Mouse (Mus musculus): Measurements from ENCODE around the gene Rps6kb2. TPM values are rescaled to one million over a fixed set of nuclear protein-coding genes. Genes with fewer than 3 reads are reported as not detected.

Rps6kb2 gene
- polyA plus RNA-seq, 1 experiment from 2014 or later, result 32.8 TPM

DNA sequence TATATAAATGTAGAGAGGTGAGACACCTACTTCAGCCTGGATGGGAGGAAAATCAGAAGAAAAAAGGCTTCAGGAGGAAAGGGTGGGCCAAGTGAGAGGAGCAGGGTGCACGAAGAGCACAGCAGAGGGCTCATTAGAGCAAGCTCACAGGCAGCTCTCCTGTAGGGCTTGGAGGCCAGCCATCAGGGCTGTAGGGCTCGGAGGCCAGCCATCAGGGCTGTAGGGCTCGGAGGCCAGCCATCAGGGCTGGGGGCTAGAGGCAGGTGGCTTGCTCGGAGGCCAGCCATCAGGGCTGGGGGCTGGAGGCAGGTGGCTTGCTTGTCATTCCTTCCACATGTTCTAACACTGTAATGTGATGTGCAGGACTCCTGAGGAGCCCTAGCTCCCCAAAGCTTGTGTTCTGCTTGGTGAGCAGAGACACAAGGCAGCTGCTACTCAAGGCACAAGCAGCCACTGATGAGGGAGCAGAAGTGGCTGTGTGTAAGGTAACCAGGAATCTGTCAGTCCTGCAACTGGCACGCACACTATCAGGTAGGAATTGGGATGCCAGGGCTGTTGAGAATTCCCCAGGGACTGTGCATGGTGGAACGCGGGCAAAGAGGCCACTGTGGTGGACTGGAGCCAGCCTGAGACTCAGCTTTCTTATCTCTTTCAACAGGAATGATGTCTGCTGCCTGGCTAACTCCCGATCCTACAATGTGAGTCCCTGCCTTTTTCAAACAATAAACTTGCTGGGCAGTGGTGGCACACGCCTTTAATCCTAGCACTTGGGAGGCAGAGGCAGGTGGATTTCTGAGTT lies 3.7 kb upstream of the Rps6kb2 start:
- no peak for ATAC-seq (ENCODE audit: insufficient read depth)
- H3K4me1 ChIP-seq (replicated peaks), result peaks cover 74% of the 10 kb centered on the region
- H3K4me3 ChIP-seq (replicated peaks), result no peak overlapping the region
- WGBS (ENCODE audit: insufficient replicate concordance), result 63% methylated on average over 9 of the region's 9 CpGs
- no peak overlapping the region for H3K9ac ChIP-seq
- H3K27me3 ChIP-seq, result peaks cover 3% of the 10 kb centered on the region; the same call in 1 of the 2 replicates
- no peak overlapping the region for H3K27ac ChIP-seq (replicated peaks)
- 0 out of 2 replicates have a peak, but pooled peaks cover under 1% of the 10 kb centered on the region for H3K36me3 ChIP-seq (replicated peaks)
- H3K4me2 ChIP-seq, result no peak overlapping the region
- no peaks in the 10 kb centered on the region for H3K9me3 ChIP-seq (replicated peaks)

DNA sequence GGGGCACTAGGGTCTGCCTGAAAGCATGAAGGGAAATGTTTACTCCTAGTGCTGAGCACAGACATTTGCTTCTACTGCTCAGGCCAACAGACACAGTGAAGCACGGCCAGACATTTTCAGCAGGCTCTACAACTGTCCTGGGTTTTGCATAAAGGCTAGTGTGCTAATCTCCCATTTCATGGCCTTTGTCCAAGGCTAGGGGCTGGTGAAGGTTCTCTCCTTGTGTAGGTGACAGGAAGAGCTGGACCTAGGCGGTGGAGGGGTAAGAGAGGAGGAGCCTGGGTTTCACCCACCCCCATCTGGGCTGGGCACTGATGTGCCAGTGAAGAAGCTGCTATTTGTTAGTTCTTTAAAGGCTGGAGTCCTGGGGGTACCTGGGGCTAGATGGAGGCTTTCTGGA lies 1.6 kb upstream of the Rps6kb2 start:
- Histone ChIP-seq H3K4me1 (replicated peaks) (peaks cover 64% of the 10 kb centered on the region), H3K4me3 (replicated peaks) (no peak overlapping the region), H3K4me2 (no peak overlapping the region), H3K36me3 (replicated peaks) (peaks cover 19% of the 10 kb centered on the region), H3K9ac (no peak overlapping the region), H3K27ac (replicated peaks) (peak overlapping the region; percentile 74), H3K9me3 (replicated peaks) (no peaks in the 10 kb centered on the region), H3K27me3 (no peaks in the 10 kb centered on the region)
- ATAC-seq (ENCODE audit: insufficient read depth), result no peak
- WGBS (ENCODE audit: insufficient replicate concordance), result 56% methylated on average over 2 of the region's 2 CpGs

DNA sequence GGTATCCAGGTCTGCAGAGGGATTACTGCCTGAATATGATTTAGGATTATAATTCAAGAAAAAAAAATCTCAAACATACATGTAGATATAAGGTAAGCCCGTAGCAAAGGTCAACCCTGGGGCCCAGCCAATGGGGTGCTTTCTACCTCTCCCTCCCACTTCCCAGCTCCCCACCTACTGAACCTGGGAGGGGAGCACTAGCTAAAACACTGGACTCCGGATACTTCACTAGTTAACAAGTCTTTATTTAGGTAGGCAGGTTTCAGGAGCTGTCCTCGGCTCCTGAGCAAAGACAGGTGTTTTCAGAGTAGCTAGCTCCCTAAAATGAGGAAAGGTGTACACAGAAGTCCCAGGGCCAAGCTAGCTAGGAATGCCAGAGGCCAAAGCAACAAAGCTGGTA lies 946 bp upstream of the Rps6kb2 start:
- WGBS (ENCODE audit: insufficient replicate concordance), result 72% methylated on average over 3 of the region's 3 CpGs
- H3K4me3 ChIP-seq (replicated peaks), result no peak overlapping the region
- H3K27me3 ChIP-seq, result no peaks in the 10 kb centered on the region
- no peak overlapping the region; the same call in 1 of the 2 replicates for H3K4me2 ChIP-seq
- H3K9me3 ChIP-seq (replicated peaks), result no peaks in the 10 kb centered on the region
- H3K27ac ChIP-seq (replicated peaks), result peak overlapping the region; percentile 74
- peaks cover 60% of the 10 kb centered on the region for H3K4me1 ChIP-seq (replicated peaks)
- H3K36me3 ChIP-seq (replicated peaks), result peaks cover 25% of the 10 kb centered on the region
- no peak for ATAC-seq (ENCODE audit: insufficient read depth)
- no peak overlapping the region for H3K9ac ChIP-seq

DNA sequence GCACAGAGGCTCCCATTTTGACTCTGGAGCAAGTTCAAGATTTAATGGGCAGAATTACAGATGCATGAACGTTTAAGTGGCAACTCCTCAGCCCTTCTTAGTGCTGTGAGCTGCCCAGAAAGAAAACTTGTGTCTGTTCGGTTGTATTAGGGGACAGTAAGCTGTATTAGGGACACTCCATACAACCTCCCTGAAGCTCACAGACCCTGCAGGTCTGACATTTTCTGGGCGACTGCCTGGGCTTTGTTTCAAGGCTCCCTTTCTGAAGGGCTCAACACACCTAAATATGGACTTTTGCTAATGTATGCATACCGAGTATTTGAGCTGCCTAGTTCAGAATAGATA lies 361 bp upstream of the Rps6kb2 start:
- ATAC-seq (ENCODE audit: insufficient read depth), result 0 out of 2 replicates have a peak, but pooled peaks have one; percentile 8
- 30% methylated on average over 4 of the region's 4 CpGs for WGBS (ENCODE audit: insufficient replicate concordance)
- peaks cover 54% of the 10 kb centered on the region for H3K4me1 ChIP-seq (replicated peaks)

DNA sequence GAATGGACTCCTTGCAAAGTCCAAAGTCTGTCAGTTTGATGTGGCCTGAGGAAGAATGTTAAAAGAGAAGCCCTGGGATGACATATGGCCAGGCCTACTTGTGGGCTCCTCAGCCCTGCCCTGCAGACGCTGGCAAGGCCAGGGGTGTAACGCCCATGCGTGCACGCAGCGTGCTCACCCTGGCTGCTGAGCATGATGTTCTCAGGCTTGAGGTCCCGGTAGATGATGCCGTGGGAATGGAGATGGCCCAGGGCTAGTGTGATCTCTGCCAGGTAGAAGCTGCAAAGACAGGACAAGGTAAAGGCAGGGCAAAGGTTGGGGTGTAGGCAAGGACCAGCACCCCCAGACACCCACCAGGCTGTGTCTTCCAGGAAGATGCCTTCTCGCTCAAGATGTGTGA lies 4.1 kb downstream of the Rps6kb2 start:
- Histone ChIP-seq H3K4me3 (replicated peaks) (no peak overlapping the region), H3K9me3 (replicated peaks) (no peaks in the 10 kb centered on the region), H3K36me3 (replicated peaks) (peaks cover 63% of the 10 kb centered on the region), H3K27ac (replicated peaks) (no peak overlapping the region), H3K4me2 (no peak overlapping the region), H3K9ac (no peak overlapping the region), H3K27me3 (no peaks in the 10 kb centered on the region), H3K4me1 (replicated peaks) (peaks cover 46% of the 10 kb centered on the region)
- WGBS (ENCODE audit: insufficient replicate concordance), result 91% methylated on average over 8 of the region's 8 CpGs
- ATAC-seq (ENCODE audit: insufficient read depth), result no peak

More for the DNA sequence above, 361 bp upstream of the Rps6kb2 start:
- H3K27ac ChIP-seq (replicated peaks), result peak overlapping the region; percentile 74
- H3K27me3 ChIP-seq, result no peaks in the 10 kb centered on the region
- peak overlapping the region; percentile 76 for H3K4me3 ChIP-seq (replicated peaks)
- peak overlapping the region; percentile 83 for H3K4me2 ChIP-seq
- H3K9ac ChIP-seq, result peak overlapping the region; percentile 74
- peaks cover 31% of the 10 kb centered on the region for H3K36me3 ChIP-seq (replicated peaks)
- no peaks in the 10 kb centered on the region for H3K9me3 ChIP-seq (replicated peaks)

DNA sequence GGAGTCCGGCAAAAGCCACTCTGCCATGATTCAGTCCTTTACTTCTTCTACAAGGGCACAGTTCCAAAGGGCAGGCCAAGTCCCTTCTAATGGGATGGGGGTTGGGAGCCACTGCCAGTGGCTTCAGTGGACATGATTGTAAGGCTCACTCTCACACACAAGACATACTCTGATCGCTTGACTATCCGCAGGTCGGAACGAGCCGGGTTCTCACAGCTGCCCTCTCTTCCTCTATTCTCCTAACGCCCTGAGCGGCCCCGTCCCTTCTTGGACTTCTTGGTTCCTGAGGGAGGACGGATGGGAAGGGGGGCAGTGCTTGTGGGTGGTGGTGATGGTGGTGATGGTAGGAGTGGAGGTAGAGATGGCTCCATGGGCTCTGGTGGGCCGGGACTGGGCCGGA lies 6.4 kb downstream of the Rps6kb2 start:
- H3K27me3 ChIP-seq, result no peaks in the 10 kb centered on the region
- WGBS (ENCODE audit: insufficient replicate concordance), result 81% methylated on average over 12 of the region's 12 CpGs
- no peak for ATAC-seq (ENCODE audit: insufficient read depth)
- peaks cover 37% of the 10 kb centered on the region for H3K4me1 ChIP-seq (replicated peaks)
- H3K9ac ChIP-seq, result no peak overlapping the region
- no peak overlapping the region for H3K4me3 ChIP-seq (replicated peaks)
- no peaks in the 10 kb centered on the region for H3K9me3 ChIP-seq (replicated peaks)
- no peak overlapping the region for H3K27ac ChIP-seq (replicated peaks)
- peaks cover 81% of the 10 kb centered on the region for H3K36me3 ChIP-seq (replicated peaks)
- no peak overlapping the region for H3K4me2 ChIP-seq

DNA sequence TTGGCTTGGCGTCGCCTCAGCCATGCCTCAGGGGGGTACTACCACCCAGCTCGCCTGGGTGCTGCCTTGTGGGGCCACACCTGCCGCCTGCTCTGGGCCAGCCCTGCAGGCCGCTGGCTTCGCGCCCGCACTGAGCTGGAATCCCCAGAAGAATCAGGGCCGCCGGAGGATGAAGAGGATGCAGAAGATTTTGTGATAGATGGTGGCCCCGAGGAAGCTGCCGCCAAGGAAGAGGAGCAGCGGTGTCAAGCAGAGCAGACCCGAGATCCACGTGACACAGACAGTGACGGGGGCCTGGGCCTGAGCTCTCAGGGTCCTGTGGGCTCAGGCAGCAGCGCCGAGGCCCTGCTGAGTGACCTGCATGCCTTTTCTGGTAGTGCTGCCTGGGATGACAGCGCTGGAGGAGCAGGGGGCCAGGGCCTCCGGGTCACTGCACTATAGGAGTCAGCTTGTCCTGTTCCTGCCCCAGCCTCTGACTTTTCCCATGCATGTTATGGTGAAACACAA lies 7.0 kb downstream of the Rps6kb2 start:
- no peaks in the 10 kb centered on the region for H3K9me3 ChIP-seq (replicated peaks)
- 0 out of 2 replicates have a peak overlapping the region, but pooled peaks have one; percentile 22 for H3K27ac ChIP-seq (replicated peaks)
- peaks cover 33% of the 10 kb centered on the region for H3K4me1 ChIP-seq (replicated peaks)
- ATAC-seq (ENCODE audit: insufficient read depth), result no peak
- H3K4me3 ChIP-seq (replicated peaks), result no peak overlapping the region
- H3K4me2 ChIP-seq, result 0 out of 2 replicates have a peak overlapping the region, but pooled peaks have one; percentile 37
- no peak overlapping the region for H3K9ac ChIP-seq
- H3K36me3 ChIP-seq (replicated peaks), result peaks cover 80% of the 10 kb centered on the region
- no peaks in the 10 kb centered on the region for H3K27me3 ChIP-seq
- 71% methylated on average over 20 of the region's 20 CpGs for WGBS (ENCODE audit: insufficient replicate concordance)

DNA sequence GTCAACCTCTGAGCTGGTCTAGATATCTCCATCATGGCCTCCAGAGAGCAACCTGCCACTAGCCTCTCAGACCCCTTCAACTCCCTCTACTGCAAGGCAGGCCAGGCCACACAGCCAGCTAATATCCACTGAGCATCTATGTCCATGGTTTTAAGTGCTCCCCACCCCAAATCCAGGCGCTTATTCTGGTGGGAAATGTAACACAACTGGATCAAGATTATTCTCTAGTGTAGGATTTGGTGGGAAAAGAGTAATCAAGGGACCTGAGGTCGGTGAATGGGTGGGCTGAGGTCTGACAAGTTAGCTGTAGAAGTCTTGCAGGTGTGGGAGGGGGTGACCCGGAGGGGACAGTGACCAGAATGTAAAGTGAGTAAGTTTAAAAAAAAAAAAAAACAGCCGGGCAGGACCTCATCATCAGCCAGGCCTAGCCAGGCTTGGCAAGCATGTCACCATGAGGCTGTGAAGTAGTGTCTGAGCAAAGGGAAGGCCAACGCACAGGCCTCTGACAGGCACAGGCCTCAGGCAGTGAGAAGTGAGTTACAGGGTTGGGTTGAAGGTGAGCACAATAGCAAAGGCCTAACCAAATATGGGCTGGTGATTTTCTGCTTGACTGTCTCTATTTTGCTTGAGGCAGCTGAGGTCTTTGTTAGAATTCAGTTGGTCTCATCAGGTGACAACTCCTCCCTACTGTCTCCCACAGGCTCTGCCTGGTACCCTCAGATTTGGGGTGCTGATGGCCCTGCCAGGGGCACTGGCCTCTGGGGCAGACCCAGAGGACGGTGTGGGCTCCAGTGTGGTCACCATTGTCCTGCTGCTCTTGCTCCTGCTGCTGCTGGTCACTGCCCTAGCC lies 7.7 kb downstream of the Rps6kb2 start:
- H3K36me3 ChIP-seq (replicated peaks), result peaks cover 81% of the 10 kb centered on the region
- H3K27ac ChIP-seq (replicated peaks), result 0 out of 2 replicates have a peak overlapping the region, but pooled peaks have one; percentile 22
- H3K4me1 ChIP-seq (replicated peaks), result peaks cover 28% of the 10 kb centered on the region
- peak overlapping the region; percentile 37 for H3K4me2 ChIP-seq
- H3K4me3 ChIP-seq (replicated peaks), result peak overlapping the region; percentile 22; the same call in 1 of the 2 replicates
- 0 out of 2 replicates have a peak overlapping the region, but pooled peaks have one; percentile 15 for H3K9ac ChIP-seq
- 47% methylated on average over 6 of the region's 6 CpGs for WGBS (ENCODE audit: insufficient replicate concordance)
- H3K9me3 ChIP-seq (replicated peaks), result no peaks in the 10 kb centered on the region
- ATAC-seq (ENCODE audit: insufficient read depth), result no peak
- no peaks in the 10 kb centered on the region for H3K27me3 ChIP-seq

DNA sequence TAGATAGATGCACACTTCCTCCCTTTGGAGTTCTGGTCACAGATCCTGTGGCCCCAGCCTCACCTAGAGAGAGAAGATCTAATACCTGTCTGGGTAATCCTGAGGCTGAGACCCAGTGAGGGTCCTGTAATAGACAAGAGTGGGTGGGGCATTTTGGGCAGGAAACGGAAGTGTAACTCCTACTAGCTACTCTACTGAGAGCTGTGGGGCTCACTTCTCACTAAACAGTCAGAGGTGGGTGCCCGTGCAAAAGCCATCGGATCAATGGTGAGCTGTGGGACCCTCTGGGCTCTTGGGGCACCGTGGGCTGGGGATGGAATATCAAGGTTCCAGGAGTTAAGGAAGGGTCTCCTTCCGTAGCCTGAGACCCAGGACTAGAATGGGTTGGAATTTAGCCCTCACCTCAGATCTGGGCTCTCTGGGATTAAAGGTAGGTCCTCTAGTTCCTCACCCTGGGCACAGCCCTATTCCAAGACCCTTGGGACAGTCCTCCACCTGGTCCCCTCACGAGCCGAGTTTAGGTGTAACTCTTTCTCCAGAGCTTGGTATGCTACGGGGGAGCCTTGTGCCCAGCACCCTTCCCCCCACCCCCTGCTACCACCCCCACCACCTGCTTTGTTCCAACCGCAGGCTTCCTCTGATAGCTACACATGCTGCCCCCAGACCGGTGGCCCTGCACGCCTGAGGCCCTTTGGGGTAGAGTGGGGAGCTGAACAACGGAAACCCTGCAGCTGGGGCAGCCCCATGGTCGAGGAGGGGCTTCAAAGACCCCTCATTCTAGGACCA lies 8.5 kb downstream of the Rps6kb2 start:
- H3K9ac ChIP-seq, result 0 out of 2 replicates have a peak overlapping the region, but pooled peaks have one; percentile 15

DNA sequence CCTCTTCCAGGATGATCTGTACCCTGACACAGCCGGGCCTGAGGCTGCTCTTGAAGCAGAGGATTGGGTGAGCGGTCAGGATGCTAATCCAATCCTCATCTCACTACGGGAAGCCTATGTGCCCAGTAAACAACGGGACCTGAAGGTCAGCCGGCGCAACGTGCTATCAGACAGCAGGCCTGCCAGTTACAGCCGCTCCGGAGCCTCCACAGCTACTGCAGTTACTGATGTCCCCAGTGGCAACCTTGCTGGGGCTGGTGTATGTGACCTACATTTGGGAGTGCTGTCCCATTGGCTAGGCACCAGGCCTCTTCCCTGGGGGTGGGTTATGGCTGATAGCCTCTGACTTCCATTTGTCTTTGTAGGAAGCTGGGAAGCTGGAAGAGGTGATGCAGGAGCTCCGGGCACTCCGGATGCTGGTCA lies 9.9 kb downstream of the Rps6kb2 start, which contains the start of gene Ptprcap:
TSS of gene Ptprcap (plus strand) at position 373 of the 423 bp plus-strand sequence.
- 80% methylated on average over 11 of the region's 11 CpGs for WGBS (ENCODE audit: insufficient replicate concordance)
- Histone ChIP-seq H3K4me3 (replicated peaks) (no peak within 1 kb of the TSS), H3K36me3 (replicated peaks) (peaks cover 67% of the 10 kb centered on the region), H3K27me3 (no peaks in the 10 kb centered on the region), H3K27ac (replicated peaks) (peak within 1 kb of the TSS; percentile 20; the same call in 1 of the 2 replicates), H3K4me1 (replicated peaks) (peaks cover 47% of the 10 kb centered on the region), H3K4me2 (peak within 1 kb of the TSS; percentile 37), H3K9me3 (replicated peaks) (no peaks in the 10 kb centered on the region), H3K9ac (no peak within 1 kb of the TSS)
- ATAC-seq (ENCODE audit: insufficient read depth), result no peak

More for the DNA sequence above, 8.5 kb downstream of the Rps6kb2 start:
- Histone ChIP-seq H3K36me3 (replicated peaks) (peaks cover 81% of the 10 kb centered on the region), H3K27me3 (no peaks in the 10 kb centered on the region), H3K27ac (replicated peaks) (peak overlapping the region; percentile 22; the same call in 1 of the 2 replicates), H3K4me1 (replicated peaks) (peaks cover 34% of the 10 kb centered on the region), H3K4me3 (replicated peaks) (peak overlapping the region; percentile 22; the same call in 1 of the 2 replicates), H3K4me2 (peak overlapping the region; percentile 37), H3K9me3 (replicated peaks) (no peaks in the 10 kb centered on the region)
- no peak for ATAC-seq (ENCODE audit: insufficient read depth)
- 16% methylated on average over 13 of the region's 13 CpGs for WGBS (ENCODE audit: insufficient replicate concordance)

Data from liver, embryonic 15.5 days (tissue).